Mouse (Mus musculus): ENCODE measurements around the gene Chga.

DNA sequence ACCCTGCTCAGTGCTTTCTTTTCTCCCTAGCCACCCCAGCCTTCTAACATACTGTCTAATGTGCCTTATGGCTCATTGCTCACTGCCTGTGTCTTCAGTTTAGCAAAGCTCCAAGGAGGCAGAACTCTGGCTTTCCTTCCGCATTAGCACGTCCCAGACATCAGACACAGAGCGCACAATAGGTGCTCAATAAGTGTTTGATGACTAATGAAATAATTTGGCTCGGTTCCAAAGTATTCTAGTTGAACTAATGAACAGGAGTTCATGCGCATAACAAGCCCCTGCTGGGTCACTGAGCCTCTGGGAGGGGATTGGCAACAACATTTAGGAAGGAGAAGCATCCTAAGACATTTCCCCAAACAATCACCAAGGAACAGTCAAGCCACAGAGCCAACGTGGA lies 2.8 kb upstream of the Chga start:
- no peak for TF ChIP-seq CTCF (IDR thresholded peaks at IDR 0.05 in 2 of 3, conservative IDR thresholded peaks at IDR 0.05 in 1 of 3; ENCODE audit: control insufficient read depth in 1 of 3, insufficient read depth in 1 of 3, low read depth in 2 of 3, low read length in 3 of 3, poor library complexity in 1 of 3, severe bottlenecking in 1 of 3)
- TF ChIP-seq E2F4 (IDR thresholded peaks at IDR 0.05; ENCODE audit: borderline replicate concordance, low read depth, low read length), result no peak
- TF ChIP-seq USF2 (IDR thresholded peaks at IDR 0.05; ENCODE audit: borderline replicate concordance in 1 of 2, insufficient read depth in 1 of 2, low read depth in 1 of 2, low read length in 2 of 2), result no peak
- no peak for TF ChIP-seq RCOR1 (IDR thresholded peaks at IDR 0.05; ENCODE audit: low read depth, low read length)
- TF ChIP-seq MYC (IDR thresholded peaks at IDR 0.05; ENCODE audit: low read depth, low read length), result no peak
- TF ChIP-seq EP300 (IDR thresholded peaks at IDR 0.05; ENCODE audit: low read depth in 1 of 2, low read length in 2 of 2), result no peak
- no peak for TF ChIP-seq TCF12 (IDR thresholded peaks at IDR 0.05; ENCODE audit: low read depth, low read length)
- TF ChIP-seq ZKSCAN1 (IDR thresholded peaks at IDR 0.05; ENCODE audit: low read depth, low read length), result no peak
